Mouse (Mus musculus): Measurements from ENCODE around the gene Ceacam16.
A peak's percentile ranks its signal among the peaks of the same experiment; 100 is the strongest.

Ceacam16 gene

GRCm38 (mm10) chr7:19861199-19861598 is at the start of gene Ceacam16:
Gene Ceacam16 (minus strand): TSS chr7:19861299.
- DNase-seq, result no peak

- peak; percentile 87 to 93 for DNase-seq
These were observed 49.6 kb upstream of the Ceacam16 start for GRCm38 (mm10) chr7:19910421-19911291.

GRCm38 (mm10) chr7:19889881-19890280 is 28.8 kb upstream of the Ceacam16 start:
- peak; percentile 15 to 47 for DNase-seq

GRCm38 (mm10) chr7:19887849-19888248 is 26.8 kb upstream of the Ceacam16 start, which contains the start of gene Ceacam19:
Gene Ceacam19 (minus strand): TSS chr7:19887965.
- DNase-seq, result no peak

GRCm38 (mm10) chr7:19880754-19881153 is 19.7 kb upstream of the Ceacam16 start:
- no peak for DNase-seq

GRCm38 (mm10) chr7:19876781-19877425 is 15.8 kb upstream of the Ceacam16 start:
- DNase-seq, result no peak

- DNase-seq, result peak; percentile 50 to 66
These were observed 15.0 kb upstream of the Ceacam16 start for GRCm38 (mm10) chr7:19875948-19876682.

GRCm38 (mm10) chr7:19871943-19872601 is 11.0 kb upstream of the Ceacam16 start:
- DNase-seq, result no peak

GRCm38 (mm10) chr7:19871137-19871621 is 10.1 kb upstream of the Ceacam16 start:
- DNase-seq, result no peak

GRCm38 (mm10) chr7:19867751-19868399 is 6.8 kb upstream of the Ceacam16 start:
- no peak for DNase-seq

- DNase-seq, result no peak
These were observed 5.4 kb upstream of the Ceacam16 start for GRCm38 (mm10) chr7:19866490-19866889.

- DNase-seq, result no peak
These were observed 4.3 kb upstream of the Ceacam16 start for GRCm38 (mm10) chr7:19865246-19866036.

GRCm38 (mm10) chr7:19864241-19864640 is 3.1 kb upstream of the Ceacam16 start:
- no peak for DNase-seq

GRCm38 (mm10) chr7:19859740-19860139 is 1.4 kb downstream of the Ceacam16 start:
- DNase-seq, result no peak

- DNase-seq, result no peak
These were observed 4.8 kb downstream of the Ceacam16 start for GRCm38 (mm10) chr7:19856283-19856682.

GRCm38 (mm10) chr7:19855663-19856062 is 5.4 kb downstream of the Ceacam16 start:
- no peak for DNase-seq

- DNase-seq, result no peak
These were observed 7.6 kb downstream of the Ceacam16 start for GRCm38 (mm10) chr7:19853526-19853925.

GRCm38 (mm10) chr7:19851858-19852570 is 9.1 kb downstream of the Ceacam16 start, which contains the start of gene Gm19345:
Gene Gm19345 (plus strand): TSS chr7:19852003.
- peak; percentile 14 to 20 for DNase-seq

- no peak for DNase-seq
These were observed 16.5 kb downstream of the Ceacam16 start for GRCm38 (mm10) chr7:19844521-19845171.

- DNase-seq, result peak; percentile 70 to 76
These were observed 17.5 kb downstream of the Ceacam16 start for GRCm38 (mm10) chr7:19843561-19843960.

Data from cerebellum, postnatal 14 days (tissue).